Mouse (Mus musculus): ENCODE measurements around the gene Irak4. TPM values are rescaled to one million over a fixed set of nuclear protein-coding genes. Genes with fewer than 3 reads are reported as not detected.

The Irak4 gene
- polyA plus RNA-seq, 1 experiment from 2014 or later: 16.1 TPM

- Histone ChIP-seq H3K4me2 (replicated peaks; ENCODE audit: low read depth) (no peak overlapping the region), H3K27me3 (replicated peaks; ENCODE audit: control insufficient read depth, insufficient read depth, low read length) (no peaks in the 10 kb centered on the region), H3K4me3 (ENCODE audit: low read depth, low read length) (no peak overlapping the region), H3K27ac (ENCODE audit: low read depth, low read length) (no peak overlapping the region), H3K9ac (ENCODE audit: low read depth, low read length) (no peak overlapping the region), H3K4me1 (replicated peaks; ENCODE audit: control insufficient read depth, insufficient read depth, low read length) (peaks cover 6% of the 10 kb centered on the region; the same call in 1 of the 2 replicates), H3K36me3 (ENCODE audit: control insufficient read depth, insufficient read depth) (peaks cover 3% of the 10 kb centered on the region; the same call in 1 of the 2 replicates), H3K9me3 (ENCODE audit: control insufficient read depth) (no peaks in the 10 kb centered on the region)
- no peak for ATAC-seq
- 56% methylated on average over 4 of the region's 4 CpGs for WGBS
- TF ChIP-seq CTCF (IDR thresholded peaks at IDR 0.05; ENCODE audit: low read depth): no peak
Measured at GRCm38 (mm10) chr15:94571501-94571900, 28.1 kb downstream of the Irak4 start.

GRCm38 (mm10) chr15:94572746-94573145 is 29.3 kb downstream of the Irak4 start:
- Histone ChIP-seq H3K9me3 (ENCODE audit: control insufficient read depth) (no peaks in the 10 kb centered on the region), H3K4me2 (replicated peaks; ENCODE audit: low read depth) (no peak overlapping the region), H3K27ac (ENCODE audit: low read depth, low read length) (no peak overlapping the region), H3K4me3 (ENCODE audit: low read depth, low read length) (no peak overlapping the region), H3K36me3 (ENCODE audit: control insufficient read depth, insufficient read depth) (no peaks in the 10 kb centered on the region), H3K4me1 (replicated peaks; ENCODE audit: control insufficient read depth, insufficient read depth, low read length) (peaks cover 6% of the 10 kb centered on the region; the same call in 1 of the 2 replicates), H3K9ac (ENCODE audit: low read depth, low read length) (no peak overlapping the region), H3K27me3 (replicated peaks; ENCODE audit: control insufficient read depth, insufficient read depth, low read length) (no peaks in the 10 kb centered on the region)
- WGBS: 78% methylated on average over 8 of the region's 8 CpGs
- no peak for ATAC-seq
- TF ChIP-seq CTCF (IDR thresholded peaks at IDR 0.05; ENCODE audit: low read depth): peak; percentile 28

GRCm38 (mm10) chr15:94574566-94575268 is 31.3 kb downstream of the Irak4 start:
- H3K4me2 ChIP-seq (replicated peaks; ENCODE audit: low read depth): no peak overlapping the region
- no peak for ATAC-seq
- WGBS: 62% methylated on average over 4 of the region's 4 CpGs

GRCm38 (mm10) chr15:94582000-94582593 is 38.7 kb downstream of the Irak4 start:
- peak; percentile 85 for ATAC-seq
- Histone ChIP-seq H3K36me3 (ENCODE audit: control insufficient read depth, insufficient read depth) (peaks cover 73% of the 10 kb centered on the region), H3K9ac (ENCODE audit: low read depth, low read length) (no peak overlapping the region), H3K4me1 (replicated peaks; ENCODE audit: control insufficient read depth, insufficient read depth, low read length) (no peaks in the 10 kb centered on the region), H3K9me3 (ENCODE audit: control insufficient read depth) (no peaks in the 10 kb centered on the region), H3K4me3 (ENCODE audit: low read depth, low read length) (no peak overlapping the region), H3K27ac (ENCODE audit: low read depth, low read length) (peak overlapping the region; percentile 35; the same call in 1 of the 2 replicates), H3K27me3 (replicated peaks; ENCODE audit: control insufficient read depth, insufficient read depth, low read length) (no peaks in the 10 kb centered on the region), H3K4me2 (replicated peaks; ENCODE audit: low read depth) (no peak overlapping the region)
- no peak for TF ChIP-seq CTCF (IDR thresholded peaks at IDR 0.05; ENCODE audit: low read depth)
- 31% methylated on average over 7 of the region's 7 CpGs for WGBS

More at GRCm38 (mm10) chr15:94574566-94575268, 31.3 kb downstream of the Irak4 start:
- no peaks in the 10 kb centered on the region for H3K27me3 ChIP-seq (replicated peaks; ENCODE audit: control insufficient read depth, insufficient read depth, low read length)
- no peak overlapping the region for H3K9ac ChIP-seq (ENCODE audit: low read depth, low read length)
- no peak for TF ChIP-seq CTCF (IDR thresholded peaks at IDR 0.05; ENCODE audit: low read depth)
- 0 out of 2 replicates have a peak, but pooled peaks cover 6% of the 10 kb centered on the region for H3K4me1 ChIP-seq (replicated peaks; ENCODE audit: control insufficient read depth, insufficient read depth, low read length)
- peaks cover 13% of the 10 kb centered on the region for H3K36me3 ChIP-seq (ENCODE audit: control insufficient read depth, insufficient read depth)
- no peak overlapping the region for H3K4me3 ChIP-seq (ENCODE audit: low read depth, low read length)
- H3K9me3 ChIP-seq (ENCODE audit: control insufficient read depth): no peaks in the 10 kb centered on the region
- H3K27ac ChIP-seq (ENCODE audit: low read depth, low read length): no peak overlapping the region

- WGBS: 75% methylated on average over 10 of the region's 10 CpGs
- H3K36me3 ChIP-seq (ENCODE audit: control insufficient read depth, insufficient read depth): peaks cover 71% of the 10 kb centered on the region
- no peak for TF ChIP-seq CTCF (IDR thresholded peaks at IDR 0.05; ENCODE audit: low read depth)
Measured at GRCm38 (mm10) chr15:94583153-94583552, 39.7 kb downstream of the Irak4 start.

GRCm38 (mm10) chr15:94584738-94585137 is 41.3 kb downstream of the Irak4 start:
- Histone ChIP-seq H3K9me3 (ENCODE audit: control insufficient read depth) (no peaks in the 10 kb centered on the region), H3K4me2 (replicated peaks; ENCODE audit: low read depth) (no peak overlapping the region), H3K4me1 (replicated peaks; ENCODE audit: control insufficient read depth, insufficient read depth, low read length) (no peaks in the 10 kb centered on the region), H3K4me3 (ENCODE audit: low read depth, low read length) (no peak overlapping the region), H3K27ac (ENCODE audit: low read depth, low read length) (no peak overlapping the region), H3K36me3 (ENCODE audit: control insufficient read depth, insufficient read depth) (peaks cover 60% of the 10 kb centered on the region), H3K27me3 (replicated peaks; ENCODE audit: control insufficient read depth, insufficient read depth, low read length) (no peaks in the 10 kb centered on the region), H3K9ac (ENCODE audit: low read depth, low read length) (no peak overlapping the region)
- WGBS: 76% methylated on average over 4 of the region's 4 CpGs
- ATAC-seq: no peak
- peak; percentile 78 for TF ChIP-seq CTCF (IDR thresholded peaks at IDR 0.05; ENCODE audit: low read depth)

More at GRCm38 (mm10) chr15:94583153-94583552, 39.7 kb downstream of the Irak4 start:
- Histone ChIP-seq H3K27ac (ENCODE audit: low read depth, low read length) (no peak overlapping the region), H3K4me2 (replicated peaks; ENCODE audit: low read depth) (no peak overlapping the region), H3K4me1 (replicated peaks; ENCODE audit: control insufficient read depth, insufficient read depth, low read length) (no peaks in the 10 kb centered on the region), H3K4me3 (ENCODE audit: low read depth, low read length) (no peak overlapping the region), H3K9me3 (ENCODE audit: control insufficient read depth) (no peaks in the 10 kb centered on the region), H3K9ac (ENCODE audit: low read depth, low read length) (no peak overlapping the region), H3K27me3 (replicated peaks; ENCODE audit: control insufficient read depth, insufficient read depth, low read length) (no peaks in the 10 kb centered on the region)
- no peak for ATAC-seq
